Mouse (Mus musculus) embryo, embryonic 10.5 days (tissue): ENCODE data around the gene 4921536K21Rik.

ENCODE experiments used
- DNase-seq: peaks from one replicate; pipeline ENCODE4 v3.0.0-alpha.2; 2015; ENCODE audit warnings: low spot score

4921536K21Rik gene

GRCm38 (mm10) chr11:3894406-3895281 lies at the start of gene 4921536K21Rik, which contains the start of gene Dusp18:
Gene 4921536K21Rik, minus strand, starts transcription at chr11:3895098.
Gene Dusp18, plus strand, starts transcription at chr11:3895240.
- peak; percentile 98 for DNase-seq

- no peak for DNase-seq
Observed at GRCm38 (mm10) chr11:3941371-3941770, 46.5 kb upstream of the 4921536K21Rik start.

- no peak for DNase-seq
Observed at GRCm38 (mm10) chr11:3937321-3937874, 42.5 kb upstream of the 4921536K21Rik start.

- no peak for DNase-seq
Observed at GRCm38 (mm10) chr11:3936318-3936717, 41.4 kb upstream of the 4921536K21Rik start.

- no peak for DNase-seq
Observed at GRCm38 (mm10) chr11:3935135-3935534, 40.2 kb upstream of the 4921536K21Rik start.

- no peak for DNase-seq
Observed at GRCm38 (mm10) chr11:3933756-3934285, 38.9 kb upstream of the 4921536K21Rik start.

- DNase-seq: peak; percentile 91
Observed at GRCm38 (mm10) chr11:3931511-3932211, 36.8 kb upstream of the 4921536K21Rik start, which contains the start of gene Tcn2. Gene Tcn2, minus strand, starts transcription at chr11:3932159.

GRCm38 (mm10) chr11:3930931-3931330 lies 36.0 kb upstream of the 4921536K21Rik start:
- no peak for DNase-seq

GRCm38 (mm10) chr11:3930019-3930418 lies 35.1 kb upstream of the 4921536K21Rik start:
- DNase-seq: no peak

- no peak for DNase-seq
Observed at GRCm38 (mm10) chr11:3925916-3926315, 31.0 kb upstream of the 4921536K21Rik start.

- DNase-seq: no peak
Observed at GRCm38 (mm10) chr11:3922731-3923130, 27.8 kb upstream of the 4921536K21Rik start.

GRCm38 (mm10) chr11:3922115-3922514 lies 27.2 kb upstream of the 4921536K21Rik start:
- DNase-seq: no peak

GRCm38 (mm10) chr11:3921281-3921850 lies 26.5 kb upstream of the 4921536K21Rik start:
- DNase-seq: peak; percentile 77

GRCm38 (mm10) chr11:3920476-3920875 lies 25.6 kb upstream of the 4921536K21Rik start:
- no peak for DNase-seq

GRCm38 (mm10) chr11:3918738-3919137 lies 23.8 kb upstream of the 4921536K21Rik start:
- peak; percentile 32 for DNase-seq

GRCm38 (mm10) chr11:3914109-3914840 lies 19.4 kb upstream of the 4921536K21Rik start, which contains the start of gene Slc35e4:
Gene Slc35e4, minus strand, starts transcription at chr11:3914664.
- DNase-seq: peak; percentile 86

- peak; percentile 89 for DNase-seq
Observed at GRCm38 (mm10) chr11:3913316-3914108, 18.6 kb upstream of the 4921536K21Rik start.

- DNase-seq: peak; percentile 39
Observed at GRCm38 (mm10) chr11:3912875-3913271, 18.0 kb upstream of the 4921536K21Rik start.

GRCm38 (mm10) chr11:3912100-3912874 lies 17.4 kb upstream of the 4921536K21Rik start:
- peak; percentile 7 for DNase-seq
